Mouse (Mus musculus): ENCODE results near the gene Adar.

DNA sequence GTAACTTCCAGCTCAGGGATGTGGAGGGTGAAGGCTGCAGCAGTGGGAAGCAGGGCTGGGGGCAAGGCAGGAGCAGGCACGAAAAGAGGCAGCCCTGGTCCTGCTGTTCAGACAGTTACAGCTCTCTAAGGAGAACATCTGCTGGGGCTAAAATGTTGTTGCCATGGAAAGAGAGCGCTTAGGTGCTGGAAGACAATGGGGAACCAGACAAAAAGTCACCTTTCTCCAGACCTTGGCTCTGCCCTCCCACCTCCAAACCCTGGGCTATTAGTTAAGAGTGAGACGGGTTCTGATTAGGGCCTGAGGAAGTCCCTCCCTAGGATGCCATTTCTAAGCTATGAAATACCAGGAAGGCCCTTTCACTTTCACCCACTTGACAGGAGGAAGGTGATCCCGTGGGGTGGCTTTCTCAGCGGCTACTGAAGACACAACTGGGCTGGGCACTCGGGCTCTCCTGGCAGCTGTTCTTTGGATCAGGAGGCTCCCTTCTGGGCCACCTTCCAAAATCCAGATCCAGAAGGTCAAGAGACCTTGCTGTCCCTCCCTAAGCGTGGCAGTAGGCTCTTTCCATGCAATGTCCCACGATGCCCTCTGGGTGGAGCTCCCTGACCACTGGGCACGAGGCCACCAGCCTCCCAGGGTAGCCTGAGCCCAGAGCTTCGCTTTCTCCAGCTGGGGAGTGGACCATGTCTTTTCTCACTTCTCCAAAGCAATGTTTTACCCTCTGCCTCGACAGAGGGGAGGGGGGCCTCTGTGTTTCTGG, 70.3 kb downstream of the Adar start:
- TF ChIP-seq CTCF (IDR thresholded peaks at IDR 0.05; ENCODE audit: control insufficient read depth, insufficient read depth, insufficient read length) (peak; percentile 93), MAX (IDR thresholded peaks at IDR 0.05) (peak; percentile 41), USF1 (IDR thresholded peaks at IDR 0.05; ENCODE audit: low read depth) (no peak), MYOG (IDR thresholded peaks at IDR 0.05; ENCODE audit: control insufficient read depth, extremely low read depth, insufficient read length) (no peak)

Measured in C2C12 (cell line).